Mouse (Mus musculus): ENCODE measurements around the gene Foxl2. TPM values are rescaled to one million over a fixed set of nuclear protein-coding genes. Genes with fewer than 3 reads are reported as not detected.
A peak's percentile ranks its signal among the peaks of the same experiment; 100 is the strongest.

Foxl2 gene
- polyA plus RNA-seq, 3 experiments from 2014 or later: not detected

GRCm38 (mm10) chr9:98962478-98963142, 7.5 kb downstream of the Foxl2 start:
- no peak for ATAC-seq

- ATAC-seq: no peak
These were observed 8.6 kb downstream of the Foxl2 start for GRCm38 (mm10) chr9:98963661-98964060.

- no peak for ATAC-seq
These were observed 10.0 kb downstream of the Foxl2 start for GRCm38 (mm10) chr9:98965084-98965483.

- ATAC-seq: no peak
These were observed 18.0 kb downstream of the Foxl2 start for GRCm38 (mm10) chr9:98973101-98973521.

- no peak for ATAC-seq
These were observed 18.5 kb downstream of the Foxl2 start for GRCm38 (mm10) chr9:98973561-98973960.

GRCm38 (mm10) chr9:98974898-98975297, 19.8 kb downstream of the Foxl2 start:
- ATAC-seq: no peak

GRCm38 (mm10) chr9:98976081-98976480, 21.0 kb downstream of the Foxl2 start:
- no peak for ATAC-seq

GRCm38 (mm10) chr9:98976520-98976919, 21.4 kb downstream of the Foxl2 start:
- ATAC-seq: no peak

GRCm38 (mm10) chr9:98979431-98980416, 24.6 kb downstream of the Foxl2 start:
- peak; percentile 91 for ATAC-seq

- peak; percentile 95 for ATAC-seq
These were observed 30.9 kb downstream of the Foxl2 start, which contains the start of gene Faim for GRCm38 (mm10) chr9:98985800-98986475. TSS of gene Faim (plus strand) at chr9:98986373.

GRCm38 (mm10) chr9:98986476-98987096, 31.5 kb downstream of the Foxl2 start:
- peak; percentile 24 for ATAC-seq

GRCm38 (mm10) chr9:98987131-98987530, 32.0 kb downstream of the Foxl2 start:
- peak; percentile 21 for ATAC-seq

- no peak for ATAC-seq
These were observed 39.0 kb downstream of the Foxl2 start for GRCm38 (mm10) chr9:98994103-98994502.

- ATAC-seq: no peak
These were observed 44.8 kb downstream of the Foxl2 start for GRCm38 (mm10) chr9:98999881-99000339.

- ATAC-seq: no peak
These were observed 46.2 kb downstream of the Foxl2 start for GRCm38 (mm10) chr9:99001326-99001725.

Other genes starting within 250 kb of the Foxl2 start
- gene Prr23a1, start 112.8 kb upstream of the Foxl2 start, polyA plus RNA-seq (2017; shearing (Covaris generic)): not detected
- gene Prr23a2, start 98.8 kb upstream of the Foxl2 start, polyA plus RNA-seq (2017; shearing (Covaris generic)): not detected
- gene Prr23a3, start 90.5 kb upstream of the Foxl2 start, polyA plus RNA-seq (2017; shearing (Covaris generic)): not detected
- not detected for gene 7420426K07Rik, start 52.2 kb upstream of the Foxl2 start, polyA plus RNA-seq (2017; shearing (Covaris generic))
- gene Faim, start 31.1 kb downstream of the Foxl2 start, polyA plus RNA-seq (2017; shearing (Covaris generic)): 10 to 100 TPM; 51.4 to 76.6 (median 60.3) TPM
- gene Gm1123, start 80.4 kb downstream of the Foxl2 start, polyA plus RNA-seq (2017; shearing (Covaris generic)): 1 to 10 TPM in 1 of 3 experiments, under 1 TPM in 2; 0.54 to 1.6 (median 0.88) TPM
- under 1 TPM; 0.42 to 0.63 (median 0.48) TPM for gene Pik3cb, start 185.3 kb downstream of the Foxl2 start, polyA plus RNA-seq (2017; shearing (Covaris generic))

Data from inflammation-experienced regulatory T-cells, adult 6 months (primary cell).